Mouse (Mus musculus): ENCODE data around the gene Ascl4.

DNA sequence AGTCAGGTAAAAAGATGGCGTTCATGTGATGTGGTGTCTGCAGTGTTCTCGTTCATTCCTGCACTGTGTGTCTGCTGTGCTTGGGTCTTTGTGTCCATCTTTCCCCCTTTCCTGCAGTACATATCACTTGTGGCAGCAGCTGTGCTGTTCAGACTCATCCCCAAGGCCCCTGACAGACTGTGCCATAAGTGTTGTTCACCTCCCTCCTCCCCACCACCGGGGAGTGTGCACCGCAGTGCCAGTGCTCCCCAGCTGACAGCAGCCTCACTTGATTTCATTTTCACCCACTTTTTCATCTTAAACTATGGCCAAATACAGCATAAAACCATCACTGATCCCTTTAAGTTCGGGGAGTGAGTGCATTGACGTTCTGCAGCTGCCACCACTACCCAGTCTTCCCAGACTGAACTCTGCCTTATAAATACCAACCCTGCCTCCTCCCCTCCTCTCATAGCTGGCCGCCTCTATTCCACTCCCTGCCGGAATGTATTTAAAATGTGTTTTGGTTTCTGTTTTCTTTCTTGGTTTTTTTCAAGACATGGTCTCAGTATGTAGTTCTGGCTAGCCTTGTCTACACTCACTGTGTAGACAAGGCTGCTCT lies 47.5 kb upstream of the Ascl4 start:
- TF ChIP-seq CTCF (conservative IDR thresholded peaks at IDR 0.05; ENCODE audit: low read length), result no peak
- no peak for TF ChIP-seq POU5F1 (IDR thresholded peaks at IDR 0.05; ENCODE audit: borderline replicate concordance, low read length)
- TF ChIP-seq NANOG (IDR thresholded peaks at IDR 0.05; ENCODE audit: borderline replicate concordance, low read length), result no peak

Data from E14TG2a.4 (cell line).